Mouse (Mus musculus) bone marrow, adult 2 months (tissue): ENCODE results near the gene Rab6a.

Source experiments
- CTCF ChIP-seq: fragments of 200-500 bp; IDR thresholded peaks from 2 replicates; pipeline ENCODE4 v1.5.1; 2011; ENCODE audit warnings: low read length, control low read depth; ENCODE audit not compliant: control insufficient read depth, insufficient read depth
- POLR2A ChIP-seq: fragments of 200-500 bp; IDR thresholded peaks from 2 replicates; pipeline ENCODE4 v1.6.1; 2011; ENCODE audit warnings: low read depth, mild to moderate bottlenecking, control low read depth, low read length, borderline replicate concordance; ENCODE audit not compliant: control insufficient read depth

DNA sequence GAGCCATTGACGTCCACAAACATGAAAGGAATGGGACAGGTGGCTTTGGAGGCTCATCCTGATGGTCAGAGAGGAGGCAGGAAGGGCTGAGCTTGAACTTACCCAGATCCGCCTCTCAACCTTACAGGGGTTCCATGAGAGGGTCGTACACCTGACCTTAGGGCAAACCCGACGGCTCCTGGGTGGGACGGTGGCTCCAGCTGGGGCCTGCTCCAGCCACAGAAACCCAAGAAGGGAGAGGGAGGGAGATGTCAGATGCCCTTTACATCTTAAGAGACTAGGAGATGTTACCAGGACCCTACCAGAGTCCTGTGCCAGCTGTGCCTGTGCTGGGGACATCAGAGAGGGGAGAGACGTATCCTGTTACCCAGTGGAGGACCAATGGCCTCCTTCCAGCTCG lies 42.6 kb downstream of the Rab6a start:
- TF ChIP-seq CTCF (no peak), POLR2A (no peak)
